Mouse (Mus musculus) embryonic facial prominence, embryonic 12.5 days (tissue): Measurements from ENCODE around the gene Pctp. TPM values are rescaled to one million over a fixed set of nuclear protein-coding genes. Genes with fewer than 3 reads are reported as not detected.

Source experiments
- ATAC-seq: fragments of 200-750 bp; cut with Nextera tagmentation; 2 replicates; pipeline ENCODE4 v1.8.0; 2017; ENCODE audit not compliant: insufficient number of reproducible peaks, insufficient read depth, low FRiP score, low TSS enrichment
- H3K27ac ChIP-seq: fragments of 300-500 bp; sonication (generic); 2 replicates; pipeline ENCODE4 v1.5.1; 2016; ENCODE audit warnings: mild to moderate bottlenecking
- H3K27me3 ChIP-seq: fragments of 300-500 bp; sonication (generic); 2 replicates; pipeline ENCODE4 v1.6.1; 2016; ENCODE audit warnings: mild to moderate bottlenecking, moderate library complexity
- H3K36me3 ChIP-seq: fragments of 300-500 bp; sonication (generic); 2 replicates; pipeline ENCODE4 v1.6.1; 2016; ENCODE audit warnings: mild to moderate bottlenecking
- H3K4me1 ChIP-seq: fragments of 300-500 bp; sonication (generic); 2 replicates; pipeline ENCODE4 v1.6.1; 2016
- H3K4me2 ChIP-seq: fragments of 300-500 bp; sonication (generic); replicated peaks from 2 replicates; pipeline ENCODE4 v1.6.1; 2016; ENCODE audit warnings: mild to moderate bottlenecking, moderate library complexity
- H3K4me3 ChIP-seq: fragments of 300-500 bp; sonication (generic); 2 replicates; pipeline ENCODE4 v1.5.1; 2016; ENCODE audit warnings: mild to moderate bottlenecking
- H3K9ac ChIP-seq: fragments of 300-500 bp; sonication (generic); 2 replicates; pipeline ENCODE4 v1.6.1; 2016; ENCODE audit warnings: mild to moderate bottlenecking, moderate library complexity
- H3K9me3 ChIP-seq: fragments of 300-500 bp; sonication (generic); 2 replicates; pipeline ENCODE4 v1.6.1; 2016; ENCODE audit warnings: mild to moderate bottlenecking, moderate library complexity
- WGBS: fragments of 180-500 bp; shearing (Covaris S2); methylation state at CpG from one replicate; pipeline ENCODE4 v1.1.7; 2016; 5-methylcytosine and 5-hydroxymethylcytosine counted together
- polyA plus RNA-seq: library from polyadenylated mRNA; unstranded; fragments of >200 nt; fragmentation: Nextera tagmentation; extraction: Ambion mirVana; gene quantifications from 2 replicates; pipeline ENCODE4 v1.2.1, GENCODE M21; 2016

The Pctp gene
- polyA plus RNA-seq, 1 experiment from 2014 or later, result 7.5 TPM

DNA sequence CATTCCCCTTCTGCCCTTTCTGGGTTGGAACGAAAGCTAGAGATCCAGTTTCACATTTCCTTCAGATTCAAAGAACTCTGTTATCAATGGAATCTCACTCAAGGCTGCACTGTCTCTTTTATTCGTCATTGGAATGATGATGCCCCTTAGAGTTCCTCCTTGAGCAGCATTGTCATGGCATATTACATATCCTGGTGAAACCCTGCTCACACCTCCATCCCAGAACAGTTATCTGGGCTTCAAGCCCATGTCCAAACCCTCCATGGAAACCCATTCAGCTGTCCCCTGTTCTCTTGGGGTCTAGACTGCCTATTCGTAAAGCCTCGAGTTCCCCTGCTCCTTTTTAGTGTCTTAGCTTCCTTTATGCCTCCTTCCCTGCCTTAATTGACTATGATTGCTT is 33.6 kb downstream of the Pctp start:
- no peaks in the 10 kb centered on the region for H3K36me3 ChIP-seq
- no peak overlapping the region for H3K4me2 ChIP-seq
- no peaks in the 10 kb centered on the region for H3K27me3 ChIP-seq
- no peaks in the 10 kb centered on the region for H3K9me3 ChIP-seq
- H3K9ac ChIP-seq, result no peak overlapping the region
- H3K27ac ChIP-seq, result no peak overlapping the region
- no peak overlapping the region for H3K4me3 ChIP-seq
- ATAC-seq, result no peak
- 75% methylated on average over 4 of the region's 4 CpGs for WGBS
- no peaks in the 10 kb centered on the region for H3K4me1 ChIP-seq

DNA sequence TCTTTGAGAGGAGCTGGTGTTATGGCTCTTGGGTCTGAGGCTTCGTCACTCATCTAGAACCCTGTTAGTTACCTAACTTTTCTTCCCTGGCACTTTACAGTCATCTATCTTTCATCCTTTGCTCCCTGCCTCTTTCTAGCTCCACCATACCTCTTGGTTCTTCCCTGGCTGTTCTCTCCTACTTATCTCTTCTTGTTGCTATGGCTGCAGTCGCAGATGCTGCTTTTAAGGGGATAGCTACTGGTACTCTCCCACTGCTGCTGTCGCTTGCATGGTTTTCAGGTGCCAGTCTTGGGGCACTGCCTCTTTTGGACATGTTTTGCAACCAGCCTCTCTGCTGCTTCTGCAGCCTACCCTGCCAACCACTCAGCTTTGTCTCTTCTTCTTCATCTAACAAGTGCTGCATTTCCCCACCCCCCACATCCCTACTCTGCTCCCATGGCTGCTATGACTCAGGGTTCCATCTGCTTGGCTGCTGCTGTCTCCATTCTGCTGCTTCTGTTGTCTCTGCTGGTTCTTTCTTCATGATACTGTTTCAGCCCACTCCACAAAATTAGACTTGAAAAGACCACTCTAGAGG is 51.9 kb downstream of the Pctp start:
- no peak for ATAC-seq
- Histone ChIP-seq H3K27ac (no peak overlapping the region), H3K4me3 (no peak overlapping the region), H3K9ac (no peak overlapping the region), H3K9me3 (no peaks in the 10 kb centered on the region), H3K4me2 (no peak overlapping the region), H3K36me3 (no peaks in the 10 kb centered on the region), H3K27me3 (no peaks in the 10 kb centered on the region), H3K4me1 (no peaks in the 10 kb centered on the region)
- 93% methylated on average over 3 of the region's 3 CpGs for WGBS

DNA sequence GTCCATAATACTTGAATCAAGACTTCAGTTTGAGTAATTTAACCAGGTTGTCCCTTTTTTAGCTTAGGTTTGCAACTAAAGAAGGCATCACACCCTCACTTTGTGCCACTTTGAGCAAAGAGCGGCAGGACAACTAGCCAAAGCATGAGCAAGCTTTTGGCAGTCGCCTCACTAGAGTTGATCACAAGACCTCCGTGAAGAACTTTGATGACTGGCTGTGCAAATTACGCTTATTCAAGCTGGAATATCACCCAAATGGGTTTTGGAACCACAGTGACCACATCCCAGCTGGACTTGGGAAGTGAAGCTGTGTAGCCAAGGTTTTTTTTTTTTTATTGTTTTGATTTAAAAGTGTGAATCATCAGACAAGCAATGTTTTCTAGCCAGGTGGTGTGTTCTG is 54.9 kb downstream of the Pctp start:
- Histone ChIP-seq H3K27me3 (no peaks in the 10 kb centered on the region), H3K27ac (no peak overlapping the region), H3K4me2 (no peak overlapping the region), H3K4me3 (no peak overlapping the region), H3K9ac (no peak overlapping the region), H3K9me3 (no peaks in the 10 kb centered on the region), H3K4me1 (no peaks in the 10 kb centered on the region), H3K36me3 (no peaks in the 10 kb centered on the region)
- ATAC-seq, result no peak
- 87% methylated on average over 4 of the region's 4 CpGs for WGBS

DNA sequence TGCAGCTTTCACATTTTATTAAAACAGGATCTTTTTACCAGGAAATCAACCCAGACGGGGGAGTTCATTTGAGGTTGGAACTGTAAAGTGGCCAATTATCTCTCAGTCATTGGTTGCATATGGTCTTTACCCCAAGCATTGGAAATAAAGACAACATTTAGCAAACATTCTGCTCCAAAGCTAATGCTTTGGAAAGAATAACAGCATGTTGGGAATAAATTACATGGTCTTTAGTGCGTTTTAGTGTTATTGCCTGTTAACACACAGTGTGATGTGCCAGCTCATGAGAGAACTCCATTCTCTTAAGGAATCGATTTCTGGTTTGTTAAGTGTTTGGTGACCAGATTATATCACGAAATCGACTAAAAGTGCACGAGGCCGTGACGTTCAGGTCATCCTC is 57.5 kb downstream of the Pctp start:
- Histone ChIP-seq H3K36me3 (no peaks in the 10 kb centered on the region), H3K27me3 (no peaks in the 10 kb centered on the region), H3K4me1 (no peaks in the 10 kb centered on the region), H3K27ac (no peak overlapping the region), H3K9ac (no peak overlapping the region), H3K4me2 (no peak overlapping the region), H3K4me3 (no peak overlapping the region), H3K9me3 (no peaks in the 10 kb centered on the region)
- ATAC-seq, result no peak
- WGBS, result 77% methylated on average over 8 of the region's 8 CpGs

DNA sequence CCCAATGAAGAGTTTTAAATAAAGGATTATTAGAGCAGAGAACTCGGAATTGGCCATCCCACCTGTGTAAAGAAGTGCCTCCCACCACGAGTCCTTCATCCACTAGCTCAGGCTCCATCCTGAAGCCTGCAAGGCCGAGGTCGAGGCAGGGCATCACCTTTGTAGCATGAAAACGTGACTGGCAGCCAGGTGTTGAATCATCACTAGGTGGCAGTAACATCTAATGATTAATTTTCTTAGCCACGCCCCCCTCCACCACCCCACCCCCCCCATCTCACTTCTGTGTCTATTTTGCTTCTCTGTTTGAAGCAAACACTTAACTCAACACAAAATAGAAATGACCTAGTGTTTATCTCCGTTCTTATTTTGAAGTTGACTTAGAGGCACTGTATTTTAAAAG is 65.5 kb downstream of the Pctp start:
- H3K4me1 ChIP-seq, result no peaks in the 10 kb centered on the region
- H3K27me3 ChIP-seq, result no peaks in the 10 kb centered on the region
- no peak overlapping the region for H3K4me2 ChIP-seq
- no peaks in the 10 kb centered on the region for H3K9me3 ChIP-seq
- H3K36me3 ChIP-seq, result no peaks in the 10 kb centered on the region
- 39% methylated on average over 7 of the region's 7 CpGs for WGBS
- no peak overlapping the region for H3K9ac ChIP-seq
- no peak overlapping the region for H3K4me3 ChIP-seq
- ATAC-seq, result no peak
- no peak overlapping the region for H3K27ac ChIP-seq

Other genes with a start within 250 kb of the Pctp start
- 0.50 and 0.63 TPM in 2 replicates for gene Ankfn1, start 225.2 kb downstream of the Pctp start, polyA plus RNA-seq
- 25.9 and 27.5 TPM in 2 replicates for gene Tmem100, start 27.5 kb upstream of the Pctp start, polyA plus RNA-seq
- gene Gm45716, start 184.8 kb upstream of the Pctp start, polyA plus RNA-seq, result 13.6 and 13.7 TPM in 2 replicates
- gene Mmd, start 246.6 kb upstream of the Pctp start, polyA plus RNA-seq, result 44.5 TPM in 2 replicates